In genomic region chr2:26041163-26041810, GRCm38 (mm10) we compare ENCODE assay signal across 11 mouse cellular contexts. TPM values are rescaled to one million over a fixed set of nuclear protein-coding genes. Genes with fewer than 3 reads are reported as not detected.
DNase-seq lines count a peak whose midpoint lies in the region; ATAC-seq and TF ChIP-seq lines count a peak whose summit lies in the region.
"Had no signal": no experiment of that assay in that cellular context is flagged by ENCODE, and none has a peak within 500 bp of the region (broad histone marks: within the 10 kb centered on the region; RNA-seq: fewer than 3 reads in every experiment).

No protein-coding gene starts in this region.

- H3K4me3 ChIP-seq in lung, postnatal 0 days (ENCODE audit: low read depth, low read length): no peak overlapping the region
- H3K4me3 ChIP-seq in kidney, embryonic 16.5 days (ENCODE audit: low read length): no peak overlapping the region
- H3K4me3 ChIP-seq in stomach, embryonic 14.5 days (ENCODE audit: low read depth, low read length): no peak overlapping the region
- H3K4me3 ChIP-seq in midbrain, embryonic 16.5 days (ENCODE audit: low read depth, low read length): no peak overlapping the region
- H3K4me3 ChIP-seq: midbrain, embryonic 12.5 days had no signal

- no peak overlapping the region for H3K27ac ChIP-seq in lung, postnatal 0 days (ENCODE audit: low read length)
- H3K27ac ChIP-seq in kidney, embryonic 16.5 days (ENCODE audit: low read length): peak overlapping the region; percentile 84
- peak overlapping the region; percentile 11; the same call in 1 of the 2 replicates for H3K27ac ChIP-seq in stomach, embryonic 14.5 days (ENCODE audit: low read length)
- no peak overlapping the region for H3K27ac ChIP-seq in midbrain, embryonic 16.5 days (ENCODE audit: low read length)
- H3K27ac ChIP-seq: midbrain, embryonic 12.5 days had no signal

- no peak for TF ChIP-seq CTCF in lung, postnatal 0 days (IDR thresholded peaks at IDR 0.05)

- peak; percentile 38; the same call in 1 of the 2 replicates for ATAC-seq in lung, postnatal 0 days
- peak; percentile 88 for ATAC-seq in kidney, embryonic 16.5 days (ENCODE audit: low FRiP score, low TSS enrichment)
- no peak for ATAC-seq in stomach, embryonic 14.5 days (ENCODE audit: insufficient number of reproducible peaks, insufficient read depth, low FRiP score, low read depth)
- ATAC-seq in midbrain, embryonic 16.5 days: no peak

- no peak for TF ChIP-seq EP300 in lung, postnatal 0 days (IDR thresholded peaks at IDR 0.05)

- peak; percentile 7 to 27 for DNase-seq in adrenal gland, postnatal 36 days
- DNase-seq in adrenal gland, adult 2 months: no peak
- peak; percentile 13 for DNase-seq in lung, postnatal 0 days (ENCODE audit: low spot score)
- no peak for DNase-seq in lung, postnatal 25 days (ENCODE audit: low spot score)
- DNase-seq in layer of hippocampus, postnatal 14 days (ENCODE audit: low spot score in 2 of 2): no peak
- DNase-seq: cerebellum, adult 11 months; layer of hippocampus, postnatal 36 days had no signal

- H3K9me3 ChIP-seq in lung, postnatal 0 days (ENCODE audit: low read length): no peaks in the 10 kb centered on the region
- H3K9me3 ChIP-seq in kidney, embryonic 16.5 days (ENCODE audit: low read length): no peaks in the 10 kb centered on the region
- H3K9me3 ChIP-seq in stomach, embryonic 14.5 days (ENCODE audit: control insufficient read depth, low read depth, low read length): no peaks in the 10 kb centered on the region
- no peaks in the 10 kb centered on the region for H3K9me3 ChIP-seq in midbrain, embryonic 16.5 days (replicated peaks; ENCODE audit: control insufficient read depth, low read length, poor library complexity, severe bottlenecking)
- H3K9me3 ChIP-seq: midbrain, embryonic 12.5 days had no signal

- no peak overlapping the region for H3K9ac ChIP-seq in lung, postnatal 0 days (replicated peaks; ENCODE audit: low read depth)
- H3K9ac ChIP-seq in kidney, embryonic 16.5 days (replicated peaks; ENCODE audit: low read length): peak overlapping the region; percentile 62
- no peak overlapping the region for H3K9ac ChIP-seq in stomach, embryonic 14.5 days (replicated peaks; ENCODE audit: low read depth, low read length)
- no peak overlapping the region for H3K9ac ChIP-seq in midbrain, embryonic 16.5 days (ENCODE audit: low read depth, low read length)
- H3K9ac ChIP-seq: midbrain, embryonic 12.5 days had no signal

- H3K27me3 ChIP-seq in lung, postnatal 0 days (replicated peaks; ENCODE audit: insufficient read depth, low read length): no peaks in the 10 kb centered on the region
- no peaks in the 10 kb centered on the region for H3K27me3 ChIP-seq in kidney, embryonic 16.5 days (ENCODE audit: insufficient read depth, low read length)
- no peaks in the 10 kb centered on the region for H3K27me3 ChIP-seq in stomach, embryonic 14.5 days (ENCODE audit: control insufficient read depth, insufficient read depth, low read length)
- H3K27me3 ChIP-seq in midbrain, embryonic 16.5 days (ENCODE audit: control insufficient read depth, insufficient read depth, low read depth, low read length): no peaks in the 10 kb centered on the region
- H3K27me3 ChIP-seq: midbrain, embryonic 12.5 days had no signal

- 34% methylated on average over 13 of the region's 14 CpGs for WGBS in lung, postnatal 0 days
- 27% methylated on average over 14 of the region's 14 CpGs for WGBS in kidney, embryonic 16.5 days
- WGBS in stomach, embryonic 14.5 days: 33% methylated on average over 14 of the region's 14 CpGs
- WGBS in midbrain, embryonic 16.5 days: 61% methylated on average over 14 of the region's 14 CpGs

- H3K4me1 ChIP-seq in lung, postnatal 0 days (ENCODE audit: insufficient read depth, low read depth, low read length): peaks cover 2% of the 10 kb centered on the region; the same call in 1 of the 2 replicates
- peaks cover 16% of the 10 kb centered on the region for H3K4me1 ChIP-seq in kidney, embryonic 16.5 days (ENCODE audit: insufficient read depth, low read length)
- H3K4me1 ChIP-seq in stomach, embryonic 14.5 days (ENCODE audit: control insufficient read depth, insufficient read depth, low read length): peaks cover 6% of the 10 kb centered on the region; the same call in 1 of the 2 replicates
- no peaks in the 10 kb centered on the region for H3K4me1 ChIP-seq in midbrain, embryonic 16.5 days (ENCODE audit: control insufficient read depth, insufficient read depth, low read length)

- no peaks in the 10 kb centered on the region for H3K36me3 ChIP-seq in lung, postnatal 0 days (ENCODE audit: insufficient read depth, low read length)
- H3K36me3 ChIP-seq in kidney, embryonic 16.5 days (ENCODE audit: insufficient read depth, low read length): no peaks in the 10 kb centered on the region
- no peaks in the 10 kb centered on the region for H3K36me3 ChIP-seq in stomach, embryonic 14.5 days (ENCODE audit: control insufficient read depth, insufficient read depth, low read length)
- no peaks in the 10 kb centered on the region for H3K36me3 ChIP-seq in midbrain, embryonic 16.5 days (ENCODE audit: control insufficient read depth, insufficient read depth, low read length)
- H3K36me3 ChIP-seq: midbrain, embryonic 12.5 days had no signal

- no peak overlapping the region for H3K4me2 ChIP-seq in lung, postnatal 0 days (replicated peaks; ENCODE audit: low read depth, low read length)
- peak overlapping the region; percentile 33 for H3K4me2 ChIP-seq in kidney, embryonic 16.5 days (replicated peaks; ENCODE audit: low read depth, low read length)
- no peak overlapping the region for H3K4me2 ChIP-seq in stomach, embryonic 14.5 days (replicated peaks; ENCODE audit: low read depth, low read length)
- H3K4me2 ChIP-seq in midbrain, embryonic 16.5 days (ENCODE audit: low read length): no peak overlapping the region
- H3K4me2 ChIP-seq: midbrain, embryonic 12.5 days had no signal

RNA-seq across cellular contexts. Expression of gene Ubac1, which starts 19.7 kb away (rescaled TPM):
- total RNA-seq in adrenal gland, postnatal 36 days (2021): 10 to 100 TPM; 38.1 to 38.8 TPM
- total RNA-seq in adrenal gland, adult 2 months (2021): 10 to 100 TPM; 32.9 to 40.0 TPM
- 37.8 and 42.3 TPM in 2 replicates for polyA plus RNA-seq in adrenal gland, adult 2 months (2012; rRNA removed)
- 39.2 and 40.6 TPM in 2 replicates for polyA plus RNA-seq in lung, postnatal 0 days (2015; fragmentation: Nextera tagmentation; extraction: Ambion mirVana)
- 83.6 and 88.5 TPM in 2 replicates for polyA plus RNA-seq in kidney, embryonic 16.5 days (2015; fragmentation: Nextera tagmentation; extraction: Ambion mirVana)
- polyA plus RNA-seq in stomach, embryonic 14.5 days (2014; fragmentation: Nextera tagmentation; extraction: Ambion mirVana): 82.8 and 86.4 TPM in 2 replicates
- total RNA-seq in layer of hippocampus, postnatal 14 days (2021): 10 to 100 TPM; 71.3 to 74.0 TPM
- 130 and 144 TPM in 2 replicates for polyA plus RNA-seq in midbrain, embryonic 16.5 days (2015; fragmentation: Nextera tagmentation; extraction: Ambion mirVana)

RNA-seq across cellular contexts. Expression of gene Camsap1, which starts 58.2 kb away (rescaled TPM):
- total RNA-seq in adrenal gland, postnatal 36 days (2021): 10 to 100 TPM; 38.3 to 49.3 TPM
- 10 to 100 TPM; 31.4 to 32.6 TPM for total RNA-seq in adrenal gland, adult 2 months (2021)
- polyA plus RNA-seq in adrenal gland, adult 2 months (2012; rRNA removed): 3.9 and 5.5 TPM in 2 replicates
- polyA plus RNA-seq in lung, postnatal 0 days (2015; fragmentation: Nextera tagmentation; extraction: Ambion mirVana): 5.2 and 5.4 TPM in 2 replicates
- polyA plus RNA-seq in kidney, embryonic 16.5 days (2015; fragmentation: Nextera tagmentation; extraction: Ambion mirVana): 9.2 and 10.2 TPM in 2 replicates
- 15.7 and 16.3 TPM in 2 replicates for polyA plus RNA-seq in stomach, embryonic 14.5 days (2014; fragmentation: Nextera tagmentation; extraction: Ambion mirVana)
- total RNA-seq in layer of hippocampus, postnatal 14 days (2021): 100 to 1,000 TPM; 120 to 125 TPM
- polyA plus RNA-seq in midbrain, embryonic 16.5 days (2015; fragmentation: Nextera tagmentation; extraction: Ambion mirVana): 61.2 and 80.3 TPM in 2 replicates

Comparison
In these comparisons a context has a peak if more than half of its experiments do, and no peak if none do; other contexts are left out.
1. DNase-seq: peak in adrenal gland, postnatal 36 days (2 of 2) and lung, postnatal 0 days (single experiment); none in adrenal gland, adult 2 months (single experiment), lung, postnatal 25 days (single experiment) and layer of hippocampus, postnatal 14 days (0 of 2).
2. ATAC-seq: peak in lung, postnatal 0 days (single experiment) and kidney, embryonic 16.5 days (single experiment); none in stomach, embryonic 14.5 days (single experiment) and midbrain, embryonic 16.5 days (single experiment).
3. H3K27ac ChIP-seq: peak in kidney, embryonic 16.5 days (single experiment) and stomach, embryonic 14.5 days (single experiment); none in lung, postnatal 0 days (single experiment) and midbrain, embryonic 16.5 days (single experiment).